Mouse (Mus musculus) cortical plate, adult 2 months (tissue): ENCODE data around the gene Fam124a.

Experiments
- CTCF ChIP-seq: fragments of 200-500 bp; IDR thresholded peaks from 2 replicates; pipeline ENCODE4 v1.5.1; 2011; ENCODE audit warnings: mild to moderate bottlenecking, control low read depth, low read length; ENCODE audit not compliant: insufficient read depth; ENCODE audit errors: extremely low read depth
- POLR2A ChIP-seq: fragments of 200-500 bp; IDR thresholded peaks from 2 replicates; pipeline ENCODE4 v1.6.1; 2011; ENCODE audit warnings: mild to moderate bottlenecking, low read length, control low read depth; ENCODE audit not compliant: insufficient read depth; ENCODE audit errors: extremely low read depth

DNA sequence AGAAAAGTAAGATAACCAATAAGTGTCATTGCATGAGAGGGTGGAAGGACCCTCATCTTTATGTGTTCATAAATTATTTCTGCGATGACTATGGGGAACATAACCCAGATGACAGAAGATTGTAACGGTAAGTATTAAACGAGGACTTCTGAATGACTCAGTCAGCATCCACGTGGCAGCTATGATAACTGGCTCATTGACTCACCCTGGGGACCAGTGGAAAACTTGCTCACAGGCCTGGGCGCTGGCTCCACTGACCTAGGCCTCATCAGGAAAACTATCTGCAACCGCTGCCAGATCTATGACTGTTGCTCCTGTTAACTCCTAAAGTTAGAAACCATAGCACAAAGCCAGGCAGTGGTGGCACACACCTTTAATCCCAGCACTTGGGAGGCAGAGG is 92.9 kb downstream of the Fam124a start:
- TF ChIP-seq CTCF: no peak
- TF ChIP-seq POLR2A: no peak
